ENCODE assay signal across 8 mouse cellular contexts in genomic region chr1:73955259-73955842, GRCm38 (mm10).
DNase-seq lines count a peak whose midpoint lies in the region; ATAC-seq lines count a peak whose summit lies in the region.

No protein-coding gene starts in this region.

- H3K4me3 ChIP-seq in heart, embryonic 13.5 days: 0 out of 2 replicates have a peak overlapping the region, but pooled peaks have one; percentile 0
- no peak overlapping the region for H3K4me3 ChIP-seq in neural tube, embryonic 15.5 days (replicated peaks)

- peak; percentile 68 for DNase-seq in 3T3-L1 (ENCODE audit: low read depth, low spot score)
- DNase-seq in adrenal gland, adult 2 months: peak; percentile 90
- DNase-seq in kidney, postnatal 4 days: peak; percentile 59 to 75
- no peak for DNase-seq in right cerebral cortex, postnatal 10 days (ENCODE audit: low spot score in 2 of 2)
- no peak for DNase-seq in T-cell, adult 2 months (ENCODE audit: low spot score)
- no peak for DNase-seq in frontal cortex, postnatal 25 days (ENCODE audit: low spot score in 2 of 2)

- H3K9ac ChIP-seq in heart, embryonic 13.5 days: peak overlapping the region; percentile 90
- no peak overlapping the region for H3K9ac ChIP-seq in neural tube, embryonic 15.5 days (replicated peaks)

- no peaks in the 10 kb centered on the region for H3K27me3 ChIP-seq in heart, embryonic 13.5 days (replicated peaks)
- no peaks in the 10 kb centered on the region for H3K27me3 ChIP-seq in neural tube, embryonic 15.5 days (replicated peaks)

- H3K27ac ChIP-seq in heart, embryonic 13.5 days (replicated peaks): peak overlapping the region; percentile 92
- H3K27ac ChIP-seq in neural tube, embryonic 15.5 days (replicated peaks): peak overlapping the region; percentile 60

- peak overlapping the region; percentile 45 for H3K4me2 ChIP-seq in heart, embryonic 13.5 days
- H3K4me2 ChIP-seq in neural tube, embryonic 15.5 days: no peak overlapping the region

- ATAC-seq in heart, embryonic 13.5 days (ENCODE audit: extremely low read depth, insufficient number of reproducible peaks, low FRiP score, low TSS enrichment): no peak; the same call in 1 of the 2 replicates
- peak; percentile 58; the same call in 1 of the 2 replicates for ATAC-seq in neural tube, embryonic 15.5 days (ENCODE audit: low FRiP score)

- peaks cover 59% of the 10 kb centered on the region for H3K36me3 ChIP-seq in heart, embryonic 13.5 days
- no peaks in the 10 kb centered on the region for H3K36me3 ChIP-seq in neural tube, embryonic 15.5 days

- 7% methylated on average over 4 of the region's 4 CpGs for WGBS in heart, embryonic 13.5 days
- 26% methylated on average over 4 of the region's 4 CpGs for WGBS in neural tube, embryonic 15.5 days

- no peaks in the 10 kb centered on the region for H3K9me3 ChIP-seq in heart, embryonic 13.5 days
- no peaks in the 10 kb centered on the region for H3K9me3 ChIP-seq in neural tube, embryonic 15.5 days (replicated peaks)

- H3K4me1 ChIP-seq in heart, embryonic 13.5 days: peaks cover 98% of the 10 kb centered on the region
- peaks cover 28% of the 10 kb centered on the region for H3K4me1 ChIP-seq in neural tube, embryonic 15.5 days

Comparison
In these comparisons a context has a peak if more than half of its experiments do, and no peak if none do; other contexts are left out.
1. DNase-seq: peak in 3T3-L1 (single experiment), adrenal gland, adult 2 months (single experiment) and kidney, postnatal 4 days (2 of 2); none in right cerebral cortex, postnatal 10 days (0 of 2), T-cell, adult 2 months (single experiment) and frontal cortex, postnatal 25 days (0 of 2).